Mouse (Mus musculus) erythroblast, embryonic 14.5 days (primary cell): ENCODE results near the gene Ankrd11.

Source experiments
- GATA1 ChIP-seq: IDR thresholded peaks from 2 replicates; pipeline ENCODE4 v1.6.1; 2012; ENCODE audit warnings: low read length, inconsistent platforms, mixed read lengths
- TAL1 ChIP-seq: IDR thresholded peaks from 3 replicates; pipeline ENCODE4 v1.6.1; 2012; ENCODE audit warnings: low read length, inconsistent platforms, mixed read lengths

DNA sequence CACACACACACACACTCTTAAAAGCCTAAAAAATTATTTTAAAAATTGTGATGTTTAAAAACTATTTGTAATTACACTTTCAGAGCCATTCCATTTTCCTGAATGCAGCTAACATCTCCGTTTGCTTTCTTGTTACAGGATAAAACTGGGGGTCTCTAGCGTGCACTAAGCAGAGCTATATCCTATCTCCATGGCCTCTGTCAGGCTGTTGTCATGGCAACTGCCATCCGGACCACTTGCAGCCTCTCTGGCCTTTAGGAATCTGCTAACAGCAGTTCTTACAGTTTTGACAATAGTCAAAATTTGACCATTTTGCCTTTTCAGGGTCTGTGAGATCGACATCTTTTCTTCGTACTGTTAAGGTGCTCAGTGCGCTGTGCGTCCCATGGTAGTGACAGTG is 121.2 kb downstream of the Ankrd11 start:
- TF ChIP-seq GATA1 (no peak), TAL1 (no peak)
